Mouse (Mus musculus) brown adipose tissue, adult 24 weeks (tissue): ENCODE measurements at regions not wholly inside any gene's neighbourhood (a gene's known extent, or its start where the extent isn't known, plus 50 kb on each side); places are given as distances from the start of the nearest gene placed in this dataset.
"Not testable (repeated sequence)": the region's sequence is repeated elsewhere in the genome, so short reads cannot be mapped to it uniquely, and the experiment has no call there.

Source experiments
- H3K27ac ChIP-seq: fragments of 200-500 bp; replicated peaks from 2 replicates; pipeline ENCODE4 v1.5.1; 2012; ENCODE audit warnings: low read depth, mild to moderate bottlenecking, low read length
- H3K4me1 ChIP-seq: fragments of 200-500 bp; 2 replicates; pipeline ENCODE4 v1.6.1; 2012; ENCODE audit warnings: low read length, mixed read lengths; ENCODE audit not compliant: control insufficient read depth, insufficient read depth, insufficient read length
- H3K4me3 ChIP-seq: fragments of 200-500 bp; 2 replicates; pipeline ENCODE4 v1.5.1; 2012; ENCODE audit warnings: low read depth, mild to moderate bottlenecking, low read length, moderate library complexity; ENCODE audit not compliant: insufficient read depth

DNA sequence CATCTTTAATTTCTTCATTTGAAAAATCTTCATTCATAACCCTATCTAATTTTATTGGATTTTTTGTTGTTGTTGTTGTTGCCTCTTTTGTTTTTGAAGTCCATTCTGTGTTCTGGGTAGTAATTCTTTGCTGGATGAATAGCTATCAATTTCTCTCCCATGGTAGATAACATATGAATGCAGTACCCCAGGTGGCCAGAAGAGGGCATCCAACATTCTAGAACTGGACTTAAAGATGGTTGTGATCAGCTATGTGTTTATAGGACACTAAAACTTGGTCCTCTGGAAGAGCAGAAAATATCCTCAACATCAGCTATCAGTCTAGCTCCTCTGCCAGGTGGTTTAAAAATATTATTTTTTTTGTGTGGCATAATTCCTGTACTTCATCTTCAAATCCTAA, 73.0 kb downstream of the Prl2c3 start:
- H3K4me3 ChIP-seq = not testable (repeated sequence)

DNA sequence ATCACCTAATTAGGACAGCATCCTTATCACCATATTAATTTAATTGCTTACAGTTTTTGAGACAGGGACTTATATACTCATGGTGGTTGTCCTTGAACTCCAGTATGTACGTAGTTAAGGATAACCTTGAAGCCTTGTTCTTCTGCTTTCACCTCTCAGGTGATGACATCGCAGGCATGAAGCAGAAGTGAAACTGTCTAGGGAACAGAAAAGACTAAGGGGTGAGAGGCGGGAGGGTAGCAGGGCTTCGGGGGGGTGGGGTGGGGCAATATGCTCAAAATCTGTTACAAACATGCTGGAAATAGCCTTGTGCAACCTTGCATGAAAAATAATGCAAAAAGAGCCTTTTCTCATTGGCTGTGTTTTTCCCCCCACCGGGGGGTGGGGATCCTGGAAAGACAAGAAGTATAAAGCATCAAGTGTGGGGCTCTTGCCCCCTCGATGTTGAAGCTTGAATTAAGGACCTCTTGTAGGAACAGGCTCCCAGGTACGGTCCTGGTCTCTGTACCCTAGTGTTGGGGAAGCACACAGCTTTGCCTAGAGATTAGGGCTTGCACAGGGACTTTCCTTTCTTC, 81.8 kb downstream of the Prl2c3 start:
- H3K4me1 ChIP-seq, H3K4me3 ChIP-seq, H3K27ac ChIP-seq: not testable (repeated sequence)

More for the DNA sequence above, 73.0 kb downstream of the Prl2c3 start:
- not testable (repeated sequence) for H3K27ac ChIP-seq, H3K4me1 ChIP-seq

DNA sequence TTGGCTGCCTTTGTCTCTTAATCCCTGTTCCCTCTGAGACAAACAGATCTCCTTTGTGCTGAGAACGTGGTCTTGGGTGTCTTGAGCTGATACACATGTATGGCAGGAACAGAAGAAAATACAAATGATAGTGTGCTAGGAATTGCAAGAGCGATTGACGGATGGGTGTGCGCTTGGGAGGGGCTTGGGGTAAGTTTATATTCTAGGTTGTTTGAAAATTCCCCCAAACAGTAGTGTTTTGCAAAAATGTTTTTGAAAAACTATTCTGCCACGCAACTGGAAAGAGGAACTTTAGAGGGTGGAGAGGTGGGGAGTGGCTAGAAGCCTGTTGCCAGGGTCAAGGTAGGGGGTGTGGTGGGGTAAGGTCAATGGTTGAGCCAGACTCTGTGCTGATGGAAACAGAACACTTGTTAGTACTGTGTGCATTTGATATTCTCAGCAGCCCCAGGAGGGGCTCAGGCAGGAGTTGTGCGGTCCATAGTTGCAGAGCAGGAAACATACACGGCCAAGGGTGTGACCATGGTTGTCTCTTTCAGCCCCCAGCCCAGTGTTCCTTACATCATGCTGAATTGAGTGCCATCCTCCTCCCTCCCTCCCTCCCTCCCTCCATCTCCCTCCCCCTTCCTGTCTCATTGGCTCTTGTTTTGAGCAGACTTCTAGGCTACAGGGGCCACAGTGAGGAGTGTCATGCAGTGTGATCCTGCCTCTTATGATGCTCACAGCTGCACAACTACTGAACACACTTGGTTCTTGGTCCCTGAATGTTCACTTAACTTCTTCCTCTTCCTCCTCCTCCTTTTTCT, 88.2 kb downstream of the Prl2c3 start:
- no peak overlapping the region for H3K27ac ChIP-seq
- no peak overlapping the region for H3K4me3 ChIP-seq
- no peaks in the 10 kb centered on the region for H3K4me1 ChIP-seq

DNA sequence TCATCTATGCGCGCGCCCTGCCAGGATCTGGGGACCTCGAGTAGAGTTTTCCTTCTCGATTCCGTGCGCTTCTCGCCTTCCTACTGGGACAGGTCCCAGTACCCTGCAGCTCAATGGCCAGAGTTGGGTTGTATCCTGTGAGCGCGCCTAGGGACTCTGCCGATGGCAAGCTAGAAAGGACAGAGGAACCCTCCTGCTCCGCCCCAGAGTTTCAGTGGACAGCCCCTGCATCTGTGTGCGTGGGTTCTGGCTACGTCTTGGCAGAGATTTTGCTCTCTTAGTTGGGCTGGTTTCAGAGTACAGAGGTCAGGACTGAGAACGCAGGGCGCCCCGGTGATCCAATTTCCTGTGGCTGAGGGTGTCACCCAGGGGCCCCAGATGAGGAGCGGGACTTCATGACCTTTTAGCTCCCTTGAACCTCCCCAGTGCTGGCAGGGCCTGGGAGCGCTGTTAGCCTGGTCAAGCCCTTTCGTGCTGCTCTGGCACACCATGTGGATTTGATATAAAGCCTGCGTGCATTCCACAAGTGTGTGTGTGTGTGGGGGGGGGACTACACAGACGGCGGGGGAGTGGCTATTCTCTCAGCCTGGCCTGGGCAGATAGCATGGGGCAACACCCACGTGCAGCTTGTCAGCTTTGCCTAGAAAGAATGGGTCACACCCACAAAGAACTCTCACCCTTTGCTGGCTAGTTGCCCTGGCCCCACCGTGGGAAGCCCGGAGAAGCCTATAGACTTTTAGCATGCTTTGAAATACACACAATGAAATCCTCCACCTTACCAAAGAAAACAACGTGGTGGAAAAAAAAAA, 96.9 kb downstream of the Prl2c3 start:
- not testable (repeated sequence) for H3K4me1 ChIP-seq
- peak overlapping the region; percentile 43 for H3K27ac ChIP-seq
- H3K4me3 ChIP-seq = peak overlapping the region; percentile 33

DNA sequence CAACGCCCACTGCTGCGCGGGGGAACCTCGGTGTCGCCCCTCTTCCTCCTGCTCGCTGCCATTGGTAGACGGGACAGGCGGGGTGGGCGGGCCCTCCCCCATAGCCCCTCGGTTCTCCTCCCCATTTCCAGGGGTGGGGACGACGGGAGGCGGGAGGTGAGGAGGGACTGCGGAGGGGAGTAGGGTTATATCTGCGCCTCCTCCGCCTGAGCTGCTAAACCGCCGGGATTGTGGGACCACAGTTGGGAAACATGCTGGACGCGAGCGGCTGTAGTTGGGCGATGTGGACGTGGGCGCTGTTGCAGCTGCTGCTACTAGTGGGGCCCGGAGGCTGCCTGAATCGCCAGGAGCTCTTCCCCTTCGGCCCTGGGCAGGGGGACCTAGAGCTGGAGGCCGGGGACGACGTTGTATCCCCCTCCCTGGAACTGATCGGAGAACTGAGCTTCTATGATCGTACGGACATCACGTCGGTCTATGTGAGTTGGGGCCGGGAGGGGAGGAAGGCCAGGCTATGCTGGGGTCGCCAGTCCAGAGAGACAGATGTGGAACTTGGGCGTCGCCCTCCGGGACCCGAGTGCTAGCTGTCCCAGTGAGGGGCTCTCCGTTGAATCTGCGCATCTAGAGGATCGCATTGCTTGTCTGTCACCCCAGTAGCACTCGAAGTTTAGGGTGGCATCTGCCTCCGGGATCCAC, 97.6 kb downstream of the Prl2c3 start:
- Histone ChIP-seq H3K4me3 (peak overlapping the region; percentile 54), H3K27ac (peak overlapping the region; percentile 31; the same call in 1 of the 2 replicates)
- H3K4me1 ChIP-seq = not testable (repeated sequence)

DNA sequence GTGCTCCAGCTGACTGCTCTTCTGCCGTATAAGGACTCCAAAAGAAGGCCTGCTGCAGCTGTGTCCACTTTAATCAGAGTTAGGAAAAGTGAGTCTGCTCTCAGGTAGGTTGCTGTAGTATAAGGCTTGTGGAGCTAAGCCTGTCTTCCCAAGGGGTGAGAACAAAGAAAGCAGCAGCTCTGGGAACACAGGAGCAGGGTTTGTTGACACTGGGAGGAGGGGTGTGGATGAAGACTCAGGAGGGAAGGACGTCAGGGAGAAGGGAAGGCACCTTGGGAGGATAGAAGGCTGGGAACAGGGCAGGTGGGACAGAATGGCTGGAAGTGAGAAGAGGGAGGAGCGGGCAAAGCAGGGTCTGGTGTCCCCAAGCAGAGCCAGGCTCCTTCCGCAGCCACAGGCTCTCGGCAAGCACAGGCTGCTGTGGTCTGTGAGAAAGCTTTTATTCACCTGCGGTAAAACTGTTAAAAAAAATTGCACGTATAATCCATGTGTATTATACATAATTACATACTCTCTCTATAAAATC, 106.2 kb downstream of the Prl2c3 start:
- H3K4me3 ChIP-seq, H3K4me1 ChIP-seq, H3K27ac ChIP-seq: not testable (repeated sequence)

DNA sequence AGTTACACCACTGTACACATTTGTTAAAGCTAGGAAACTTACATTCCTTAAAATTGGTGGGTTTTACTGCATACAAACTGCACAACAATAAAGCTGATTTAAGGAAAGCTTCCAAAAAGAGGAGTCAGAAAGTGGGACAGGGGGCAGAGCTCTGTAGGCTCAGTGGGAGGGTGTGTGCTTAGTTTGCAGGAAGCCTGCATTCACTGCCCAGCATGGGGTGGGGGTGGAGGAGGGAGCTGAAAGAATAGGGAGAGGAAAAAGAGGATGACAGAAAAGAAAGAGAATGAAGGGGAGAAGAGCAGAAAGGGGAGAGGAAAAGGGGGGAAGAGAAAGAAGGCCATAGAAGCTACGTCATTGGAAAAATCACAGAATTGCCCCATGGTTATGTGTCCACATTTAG, 111.1 kb downstream of the Prl2c3 start:
- not testable (repeated sequence) for H3K4me1 ChIP-seq, H3K27ac ChIP-seq, H3K4me3 ChIP-seq

DNA sequence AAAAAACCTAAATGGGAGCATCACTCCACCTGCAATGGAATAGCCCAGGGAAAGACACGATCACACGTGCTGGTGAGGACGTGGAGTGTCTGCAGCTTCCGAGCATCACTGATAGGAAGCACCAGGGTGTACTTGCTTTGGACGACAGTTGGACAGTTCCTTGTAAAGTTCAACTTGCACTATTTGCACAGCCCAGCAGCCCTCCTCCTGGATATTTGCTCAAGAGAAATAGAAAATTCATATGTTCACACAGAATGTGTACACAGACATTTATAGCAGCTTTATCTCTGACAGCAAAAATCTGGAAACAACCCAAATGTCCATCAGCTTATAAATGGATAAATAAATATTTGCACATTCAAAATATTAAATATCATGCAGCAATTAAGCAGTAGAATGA, 111.7 kb downstream of the Prl2c3 start:
- H3K4me1 ChIP-seq, H3K4me3 ChIP-seq, H3K27ac ChIP-seq: not testable (repeated sequence)

DNA sequence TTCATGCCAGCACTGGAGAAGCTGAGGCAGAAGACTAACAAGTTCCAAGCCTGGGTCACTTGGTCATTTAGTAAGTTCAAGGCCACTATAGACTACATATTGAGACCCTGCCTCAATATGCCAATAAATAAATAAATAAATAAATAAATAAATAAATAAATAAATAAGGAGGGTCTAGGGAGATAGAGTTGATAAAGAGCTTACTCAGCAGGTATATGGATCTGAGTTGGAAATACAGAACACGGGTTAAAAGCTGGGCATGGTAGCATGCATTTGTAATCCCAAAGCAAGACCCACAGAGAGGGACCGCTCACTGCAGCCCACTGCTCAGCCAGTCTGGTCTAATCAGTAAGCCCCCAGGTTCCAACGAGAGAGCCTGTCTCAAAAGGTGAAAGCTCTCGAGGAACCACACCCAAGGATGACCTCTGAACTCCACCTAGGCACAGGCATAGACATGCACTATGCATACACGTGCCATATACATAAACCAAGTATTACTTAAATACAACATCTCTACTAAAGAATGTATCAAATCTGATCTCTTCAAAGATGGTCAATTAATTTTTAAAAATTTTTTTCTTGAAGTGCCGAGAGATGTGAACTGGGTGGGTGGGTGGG, 115.4 kb downstream of the Ero1lb start:
- not testable (repeated sequence) for H3K4me1 ChIP-seq, H3K27ac ChIP-seq, H3K4me3 ChIP-seq

DNA sequence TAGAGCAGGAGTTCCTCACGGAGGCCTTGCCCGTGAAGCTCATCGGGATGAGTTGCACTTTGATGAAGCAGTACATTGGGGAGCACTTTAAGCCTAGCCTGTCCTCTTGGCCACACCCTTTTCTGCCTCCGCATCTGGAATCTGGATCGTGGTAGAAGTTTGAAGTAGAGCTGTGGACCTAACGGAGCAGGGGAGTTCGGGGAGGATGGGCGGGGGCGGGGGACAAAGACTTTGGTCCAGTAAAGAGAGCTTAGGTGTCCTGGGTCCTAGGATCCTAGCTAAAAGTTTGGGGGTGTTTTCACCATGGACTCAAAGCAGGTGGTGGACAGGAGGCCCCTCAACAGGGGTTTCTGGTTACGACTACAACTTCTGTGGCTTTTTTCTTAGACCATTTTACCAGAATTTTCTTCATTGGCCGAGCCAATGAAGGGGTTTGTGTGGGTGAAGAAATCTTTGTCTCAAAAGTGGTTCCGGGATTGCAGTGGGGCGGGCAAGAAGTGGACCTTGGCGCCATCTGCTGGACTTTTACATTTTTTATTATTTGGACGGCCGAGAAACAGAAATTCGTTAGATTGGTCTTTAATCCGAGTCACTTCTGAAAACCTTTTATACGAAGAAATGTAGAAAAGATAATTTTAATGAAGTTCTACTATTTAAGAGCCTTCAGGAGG, 114.7 kb downstream of the Ero1lb start:
- not testable (repeated sequence) for H3K27ac ChIP-seq, H3K4me1 ChIP-seq
- H3K4me3 ChIP-seq = 0 out of 2 replicates have a peak overlapping the region, but pooled peaks have one; percentile 4

DNA sequence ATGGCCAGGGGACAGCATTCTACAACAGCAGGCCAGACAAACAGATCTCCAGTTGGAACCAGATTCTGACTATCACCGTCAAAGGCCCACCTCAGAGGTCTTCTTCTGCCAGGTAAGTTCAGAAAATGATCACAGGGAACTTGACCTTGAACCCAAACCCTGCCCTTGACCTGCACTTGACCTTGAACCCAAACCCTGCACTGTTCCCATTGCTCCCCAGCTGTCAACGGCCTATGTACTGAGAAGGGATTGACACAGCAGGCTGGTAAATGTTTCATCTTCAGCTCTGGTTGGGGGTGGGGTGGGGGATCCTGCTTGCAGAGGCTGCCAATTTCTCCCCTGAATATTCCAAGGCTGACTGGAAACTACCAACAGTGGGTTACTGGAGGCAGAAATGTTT, 111.7 kb downstream of the Ero1lb start:
- Histone ChIP-seq H3K4me1 (no peaks in the 10 kb centered on the region), H3K27ac (no peak overlapping the region), H3K4me3 (no peak overlapping the region)

DNA sequence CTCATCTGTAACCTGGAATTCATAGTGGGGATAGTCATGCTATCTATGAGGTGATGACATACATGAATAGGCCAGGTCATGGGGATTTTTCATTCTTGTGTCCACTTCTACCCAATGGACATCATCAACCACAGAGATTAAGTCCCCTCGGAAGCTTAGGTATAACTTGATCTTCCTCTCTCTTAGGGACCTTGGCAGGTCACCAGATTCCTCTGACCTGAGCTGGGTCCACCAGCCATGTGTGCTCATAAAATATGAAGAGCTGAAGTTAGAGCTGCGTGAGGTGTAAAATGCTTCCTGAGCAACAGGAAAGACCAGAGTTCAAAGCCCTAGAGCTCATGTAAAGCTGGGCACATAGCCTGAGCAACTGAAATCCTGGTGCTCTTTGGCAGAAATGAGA, 105.3 kb downstream of the Ero1lb start:
- not testable (repeated sequence) for H3K27ac ChIP-seq, H3K4me3 ChIP-seq, H3K4me1 ChIP-seq

DNA sequence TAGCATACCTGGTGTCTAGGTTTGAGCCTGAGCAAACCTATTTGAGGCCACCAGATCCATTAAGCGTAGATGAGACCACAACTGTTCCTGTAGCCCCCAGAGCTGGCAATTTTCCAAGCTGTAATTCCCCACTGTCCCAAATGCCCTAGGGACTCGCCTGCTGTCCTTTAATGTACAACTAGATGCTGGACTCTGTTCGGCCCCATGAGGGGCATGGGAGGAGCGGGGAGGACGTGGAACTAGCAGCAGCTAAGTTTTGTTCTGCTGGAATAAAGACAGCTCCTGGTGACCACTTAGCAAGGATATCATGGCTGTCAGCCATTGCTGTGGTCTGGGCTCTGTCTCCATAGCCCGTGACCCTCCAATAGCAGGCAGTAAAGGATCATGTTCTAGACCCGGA, 103.1 kb downstream of the Ero1lb start:
- H3K4me3 ChIP-seq, H3K4me1 ChIP-seq, H3K27ac ChIP-seq: not testable (repeated sequence)
